Mouse (Mus musculus) kidney, postnatal 0 days (tissue): ENCODE measurements around the gene Harbi1. TPM values are rescaled to one million over a fixed set of nuclear protein-coding genes. Genes with fewer than 3 reads are reported as not detected.

Experiments used
- ATAC-seq: fragments of 200-750 bp; cut with Nextera tagmentation; replicated peaks from 2 replicates; pipeline ENCODE4 v1.8.0; 2017; ENCODE audit warnings: low read depth, moderate number of reproducible peaks, moderate TSS enrichment, moderate library complexity; ENCODE audit not compliant: low FRiP score
- DNase-seq: peaks from one replicate; pipeline ENCODE4 v3.0.0-alpha.2; 2016; ENCODE audit warnings: low spot score
- H3K27ac ChIP-seq: fragments of 300-500 bp; sonication (generic); 2 replicates; pipeline ENCODE4 v1.5.1; 2014; ENCODE audit warnings: mild to moderate bottlenecking
- H3K27me3 ChIP-seq: fragments of 300-500 bp; sonication (generic); 2 replicates; pipeline ENCODE4 v1.6.1; 2014; ENCODE audit warnings: low read length, mixed read lengths; ENCODE audit not compliant: insufficient read depth
- H3K36me3 ChIP-seq: fragments of 300-500 bp; sonication (generic); 2 replicates; pipeline ENCODE4 v1.6.1; 2014; ENCODE audit warnings: low read length, mixed read lengths; ENCODE audit not compliant: insufficient read depth
- H3K4me1 ChIP-seq: fragments of 300-500 bp; sonication (generic); replicated peaks from 2 replicates; pipeline ENCODE4 v1.6.1; 2014; ENCODE audit warnings: antibody characterized with exemption, low read length, mixed read lengths; ENCODE audit not compliant: insufficient read depth
- H3K4me2 ChIP-seq: fragments of 300-500 bp; sonication (generic); 2 replicates; pipeline ENCODE4 v1.6.1; 2014; ENCODE audit warnings: mild to moderate bottlenecking, low read length, moderate library complexity, mixed read lengths
- H3K4me3 ChIP-seq: fragments of 300-500 bp; sonication (generic); replicated peaks from 2 replicates; pipeline ENCODE4 v1.5.1; 2014; ENCODE audit warnings: low read depth, low read length
- H3K9ac ChIP-seq: fragments of 300-500 bp; sonication (generic); 2 replicates; pipeline ENCODE4 v1.6.1; 2014; ENCODE audit warnings: low read depth, low read length
- H3K9me3 ChIP-seq: fragments of 300-500 bp; sonication (generic); replicated peaks from 2 replicates; pipeline ENCODE4 v1.6.1; 2016; ENCODE audit warnings: low read length, inconsistent platforms, mixed read lengths
- CTCF ChIP-seq: IDR thresholded peaks from 2 replicates; pipeline ENCODE4 v1.5.1; 2016; ENCODE audit warnings: antibody characterized with exemption, low read depth, mild to moderate bottlenecking, moderate library complexity
- WGBS: fragments of 180-500 bp; shearing (Covaris S2); extraction: QIAGEN DNeasy Blood & Tissue Kit; methylation state at CpG from one replicate; pipeline ENCODE4 v1.1.7; 2014; 5-methylcytosine and 5-hydroxymethylcytosine counted together
- polyA plus RNA-seq: library from polyadenylated mRNA; unstranded; fragments of >200 nt; fragmentation: Nextera tagmentation; extraction: Ambion mirVana; gene quantifications from 2 replicates; pipeline ENCODE4 v1.2.1, GENCODE M21; 2015

Gene Harbi1
- polyA plus RNA-seq, 1 experiment from 2014 or later = 16.1 TPM

- Histone ChIP-seq H3K9ac (no peak overlapping the region), H3K4me2 (no peak overlapping the region), H3K36me3 (no peaks in the 10 kb centered on the region), H3K9me3 (no peaks in the 10 kb centered on the region), H3K4me3 (no peak overlapping the region), H3K4me1 (0 out of 2 replicates have a peak, but pooled peaks cover 3% of the 10 kb centered on the region), H3K27ac (no peak overlapping the region), H3K27me3 (no peaks in the 10 kb centered on the region)
- DNase-seq (no peak), ATAC-seq (no peak)
- no peak for TF ChIP-seq CTCF
- WGBS = 87% methylated on average over 3 of the region's 3 CpGs
These were observed 16.4 kb downstream of the Harbi1 start for GRCm38 (mm10) chr2:91727011-91727410.

- H3K9me3 ChIP-seq = no peaks in the 10 kb centered on the region
- ATAC-seq (peak; percentile 33; the same call in 1 of the 2 replicates), DNase-seq (no peak)
- TF ChIP-seq CTCF = no peak
- no peak overlapping the region for H3K9ac ChIP-seq
- H3K27ac ChIP-seq = no peak overlapping the region
- H3K4me3 ChIP-seq = peak overlapping the region; percentile 99
- H3K4me1 ChIP-seq = 0 out of 2 replicates have a peak, but pooled peaks cover 3% of the 10 kb centered on the region
- H3K27me3 ChIP-seq = no peaks in the 10 kb centered on the region
- peak overlapping the region; percentile 72 for H3K4me2 ChIP-seq
- 15% methylated on average over 4 of the region's 4 CpGs for WGBS
- no peaks in the 10 kb centered on the region for H3K36me3 ChIP-seq
These were observed 18.9 kb downstream of the Harbi1 start for GRCm38 (mm10) chr2:91729571-91729970.

- H3K27me3 ChIP-seq = no peaks in the 10 kb centered on the region
- peak within 1 kb of the TSS; percentile 72 for H3K4me2 ChIP-seq
- H3K4me1 ChIP-seq = 0 out of 2 replicates have a peak, but pooled peaks cover 3% of the 10 kb centered on the region
- no peaks in the 10 kb centered on the region for H3K9me3 ChIP-seq
- no peaks in the 10 kb centered on the region for H3K36me3 ChIP-seq
- under 1% methylated on average over 67 of the region's 68 CpGs for WGBS
- H3K9ac ChIP-seq = peak within 1 kb of the TSS; percentile 93
- H3K27ac ChIP-seq = peak within 1 kb of the TSS; percentile 96
- TF ChIP-seq CTCF = peak; percentile 36; the same call in 1 of the 2 replicates
- ATAC-seq (peak; percentile 87), DNase-seq (peak; percentile 97)
- H3K4me3 ChIP-seq = peak within 1 kb of the TSS; percentile 99
These were observed 19.5 kb downstream of the Harbi1 start, which contains the start of gene Ambra1 for GRCm38 (mm10) chr2:91729971-91730821. Ambra1 (plus strand) TSS chr2:91730134.

GRCm38 (mm10) chr2:91735221-91735620 is 24.6 kb downstream of the Harbi1 start:
- DNase-seq (no peak), ATAC-seq (no peak)
- Histone ChIP-seq H3K4me1 (0 out of 2 replicates have a peak, but pooled peaks cover 3% of the 10 kb centered on the region), H3K4me3 (no peak overlapping the region), H3K36me3 (no peaks in the 10 kb centered on the region), H3K4me2 (no peak overlapping the region), H3K9me3 (no peaks in the 10 kb centered on the region), H3K9ac (no peak overlapping the region), H3K27ac (no peak overlapping the region), H3K27me3 (no peaks in the 10 kb centered on the region)
- no peak for TF ChIP-seq CTCF
- 88% methylated on average over 5 of the region's 5 CpGs for WGBS

- DNase-seq (no peak), ATAC-seq (no peak)
- H3K36me3 ChIP-seq = no peaks in the 10 kb centered on the region
- no peak overlapping the region for H3K4me2 ChIP-seq
- H3K4me1 ChIP-seq = no peaks in the 10 kb centered on the region
- H3K27ac ChIP-seq = no peak overlapping the region
- H3K9ac ChIP-seq = no peak overlapping the region
- no peak overlapping the region for H3K4me3 ChIP-seq
- no peaks in the 10 kb centered on the region for H3K9me3 ChIP-seq
- 96% methylated on average over 1 of the region's 1 CpGs for WGBS
- TF ChIP-seq CTCF = no peak
- H3K27me3 ChIP-seq = no peaks in the 10 kb centered on the region
These were observed 28.9 kb downstream of the Harbi1 start for GRCm38 (mm10) chr2:91739586-91739985.

- Histone ChIP-seq H3K9ac (no peak overlapping the region), H3K27ac (no peak overlapping the region), H3K4me3 (no peak overlapping the region), H3K4me1 (0 out of 2 replicates have a peak, but pooled peaks cover 1% of the 10 kb centered on the region), H3K27me3 (no peaks in the 10 kb centered on the region), H3K9me3 (no peaks in the 10 kb centered on the region), H3K4me2 (no peak overlapping the region), H3K36me3 (no peaks in the 10 kb centered on the region)
- DNase-seq (no peak), ATAC-seq (no peak)
- WGBS = 92% methylated on average over 5 of the region's 5 CpGs
- no peak for TF ChIP-seq CTCF
These were observed 34.0 kb downstream of the Harbi1 start for GRCm38 (mm10) chr2:91744686-91745085.
